Mouse (Mus musculus) myocyte (in vitro differentiated cells): ENCODE measurements around the gene 4930579F01Rik.

ENCODE experiments used
- POLR2A ChIP-seq: IDR thresholded peaks from one replicate; pipeline ENCODE4 v1.6.1; 2011; ENCODE audit warnings: low read depth, mild to moderate bottlenecking, control low read depth, moderate library complexity; ENCODE audit not compliant: insufficient read length
- TCF3 ChIP-seq: IDR thresholded peaks from one replicate; pipeline ENCODE4 v1.6.1; 2011; ENCODE audit warnings: low read depth, control low read depth; ENCODE audit not compliant: insufficient read length

DNA sequence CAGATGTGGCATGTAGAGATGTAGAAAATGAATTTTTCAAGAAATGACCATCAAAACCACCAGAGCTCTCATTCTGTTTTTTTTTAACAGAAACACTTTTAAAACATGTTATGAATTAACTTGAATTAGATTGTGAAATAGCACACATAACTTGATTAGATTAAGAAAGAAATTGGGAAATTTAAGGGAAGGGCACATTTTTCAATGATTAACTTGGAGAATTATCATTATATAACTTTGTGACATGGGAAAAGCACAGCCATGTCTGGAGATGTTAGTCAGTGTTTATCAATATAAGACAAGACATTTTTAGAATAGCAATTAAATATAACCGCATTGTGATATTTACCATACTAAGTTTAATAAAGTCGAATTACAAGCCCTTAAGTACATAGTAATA lies 37.9 kb upstream of the 4930579F01Rik start:
- TF ChIP-seq POLR2A = no peak
- TF ChIP-seq TCF3 = no peak
